Mouse (Mus musculus): Measurements from ENCODE around the gene 1700001P01Rik. TPM values are rescaled to one million over a fixed set of nuclear protein-coding genes. Genes with fewer than 3 reads are reported as not detected.

Gene 1700001P01Rik
- total and polyA plus RNA-seq, 2 experiments from 2014 or later = not detected

DNA sequence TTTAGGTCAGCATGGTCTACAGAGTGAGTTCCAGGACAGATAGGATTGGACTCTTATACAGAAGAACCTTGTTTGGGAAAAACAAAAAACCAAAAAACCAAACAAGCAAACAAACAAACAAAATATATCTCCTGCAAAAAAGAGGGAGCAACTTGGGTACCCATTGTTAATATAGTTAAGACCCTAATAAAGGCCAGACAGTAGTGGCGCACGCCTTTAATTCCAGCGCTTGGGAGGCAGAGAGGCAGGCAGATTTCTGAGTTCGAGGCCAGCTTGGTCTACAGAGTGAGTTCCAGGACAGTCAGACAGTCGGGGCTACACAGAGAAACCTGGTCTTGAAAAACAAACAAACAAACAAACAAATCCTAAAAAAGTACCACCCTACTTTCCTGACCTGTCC lies 14.0 kb upstream of the 1700001P01Rik start:
- Histone ChIP-seq H3K27ac (ENCODE audit: low read depth) (no peak overlapping the region), H3K4me3 (ENCODE audit: low read depth, low read length) (no peak overlapping the region), H3K9me3 (replicated peaks; ENCODE audit: control insufficient read depth, low read length) (no peaks in the 10 kb centered on the region), H3K4me1 (ENCODE audit: control insufficient read depth, insufficient read depth) (no peaks in the 10 kb centered on the region), H3K27me3 (ENCODE audit: control insufficient read depth, insufficient read depth, low read length) (no peaks in the 10 kb centered on the region), H3K4me2 (ENCODE audit: low read depth, low read length) (no peak overlapping the region), H3K9ac (replicated peaks; ENCODE audit: low read depth, low read length) (no peak overlapping the region), H3K36me3 (replicated peaks; ENCODE audit: control insufficient read depth, insufficient read depth, low read length) (no peaks in the 10 kb centered on the region)
- ATAC-seq (ENCODE audit: insufficient read depth, low read depth) (no peak), DNase-seq (ENCODE audit: low spot score) (no peak)
- TF ChIP-seq CTCF (IDR thresholded peaks at IDR 0.05; ENCODE audit: low read depth) = no peak
- no peak for TF ChIP-seq EP300 (IDR thresholded peaks at IDR 0.05; ENCODE audit: low read depth)
- 78% methylated on average over 5 of the region's 5 CpGs for WGBS

DNA sequence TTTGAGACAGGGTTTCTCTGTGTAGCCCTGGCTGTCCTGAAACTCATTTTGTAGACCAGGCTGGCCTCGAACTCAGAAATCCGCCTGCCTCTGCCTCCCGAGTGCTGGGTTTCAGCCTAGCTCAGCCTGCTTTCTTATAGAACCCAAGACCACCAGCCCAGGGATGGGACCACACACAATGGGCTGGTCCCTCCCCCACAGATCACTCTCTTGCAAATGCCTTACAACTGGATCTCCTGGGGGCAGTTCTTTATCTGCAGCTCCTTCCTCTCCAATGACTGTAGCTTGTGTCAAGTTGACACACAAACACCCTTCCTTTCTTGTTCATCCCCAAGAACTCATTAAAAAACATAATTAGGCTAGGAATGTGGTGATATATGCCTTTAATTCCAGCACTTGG lies 12.2 kb upstream of the 1700001P01Rik start:
- Histone ChIP-seq H3K36me3 (replicated peaks; ENCODE audit: control insufficient read depth, insufficient read depth, low read length) (no peaks in the 10 kb centered on the region), H3K4me2 (ENCODE audit: low read depth, low read length) (no peak overlapping the region), H3K4me3 (ENCODE audit: low read depth, low read length) (no peak overlapping the region), H3K4me1 (ENCODE audit: control insufficient read depth, insufficient read depth) (no peaks in the 10 kb centered on the region), H3K9ac (replicated peaks; ENCODE audit: low read depth, low read length) (no peak overlapping the region), H3K27ac (ENCODE audit: low read depth) (no peak overlapping the region), H3K9me3 (replicated peaks; ENCODE audit: control insufficient read depth, low read length) (no peaks in the 10 kb centered on the region), H3K27me3 (ENCODE audit: control insufficient read depth, insufficient read depth, low read length) (no peaks in the 10 kb centered on the region)
- DNase-seq (ENCODE audit: low spot score) (no peak), ATAC-seq (ENCODE audit: insufficient read depth, low read depth) (no peak)
- TF ChIP-seq EP300 (IDR thresholded peaks at IDR 0.05; ENCODE audit: low read depth) (no peak), CTCF (IDR thresholded peaks at IDR 0.05; ENCODE audit: low read depth) (no peak)
- 84% methylated on average over 3 of the region's 3 CpGs for WGBS

DNA sequence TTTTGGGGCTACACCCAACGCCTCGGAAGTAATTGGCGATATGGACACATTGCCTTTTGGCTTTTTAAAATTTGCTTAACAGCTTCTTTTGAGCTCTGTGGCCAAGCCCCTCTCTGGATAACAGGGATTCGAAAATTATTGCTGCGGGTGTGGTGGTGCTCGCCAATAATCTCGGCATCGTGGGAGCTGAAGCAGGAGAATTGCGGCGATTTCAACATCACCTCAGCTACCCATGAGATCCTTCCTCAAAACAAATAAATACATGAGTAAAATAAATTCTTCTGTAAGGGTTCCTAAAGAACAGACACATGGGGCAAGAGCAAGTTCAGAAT lies 6.8 kb upstream of the 1700001P01Rik start:
- Histone ChIP-seq H3K9me3 (replicated peaks; ENCODE audit: control insufficient read depth, low read length) (no peaks in the 10 kb centered on the region), H3K36me3 (replicated peaks; ENCODE audit: control insufficient read depth, insufficient read depth, low read length) (peaks cover 33% of the 10 kb centered on the region), H3K4me2 (ENCODE audit: low read depth, low read length) (peak overlapping the region; percentile 74), H3K27me3 (ENCODE audit: control insufficient read depth, insufficient read depth, low read length) (no peaks in the 10 kb centered on the region), H3K4me3 (ENCODE audit: low read depth, low read length) (peak overlapping the region; percentile 81), H3K4me1 (ENCODE audit: control insufficient read depth, insufficient read depth) (peaks cover 4% of the 10 kb centered on the region; the same call in 1 of the 2 replicates), H3K27ac (ENCODE audit: low read depth) (peak overlapping the region; percentile 92), H3K9ac (replicated peaks; ENCODE audit: low read depth, low read length) (peak overlapping the region; percentile 72)
- ATAC-seq (ENCODE audit: insufficient read depth, low read depth) (no peak), DNase-seq (ENCODE audit: low spot score) (no peak)
- WGBS = 0% methylated on average over 10 of the region's 10 CpGs
- TF ChIP-seq CTCF (IDR thresholded peaks at IDR 0.05; ENCODE audit: low read depth) = no peak
- no peak for TF ChIP-seq EP300 (IDR thresholded peaks at IDR 0.05; ENCODE audit: low read depth)

DNA sequence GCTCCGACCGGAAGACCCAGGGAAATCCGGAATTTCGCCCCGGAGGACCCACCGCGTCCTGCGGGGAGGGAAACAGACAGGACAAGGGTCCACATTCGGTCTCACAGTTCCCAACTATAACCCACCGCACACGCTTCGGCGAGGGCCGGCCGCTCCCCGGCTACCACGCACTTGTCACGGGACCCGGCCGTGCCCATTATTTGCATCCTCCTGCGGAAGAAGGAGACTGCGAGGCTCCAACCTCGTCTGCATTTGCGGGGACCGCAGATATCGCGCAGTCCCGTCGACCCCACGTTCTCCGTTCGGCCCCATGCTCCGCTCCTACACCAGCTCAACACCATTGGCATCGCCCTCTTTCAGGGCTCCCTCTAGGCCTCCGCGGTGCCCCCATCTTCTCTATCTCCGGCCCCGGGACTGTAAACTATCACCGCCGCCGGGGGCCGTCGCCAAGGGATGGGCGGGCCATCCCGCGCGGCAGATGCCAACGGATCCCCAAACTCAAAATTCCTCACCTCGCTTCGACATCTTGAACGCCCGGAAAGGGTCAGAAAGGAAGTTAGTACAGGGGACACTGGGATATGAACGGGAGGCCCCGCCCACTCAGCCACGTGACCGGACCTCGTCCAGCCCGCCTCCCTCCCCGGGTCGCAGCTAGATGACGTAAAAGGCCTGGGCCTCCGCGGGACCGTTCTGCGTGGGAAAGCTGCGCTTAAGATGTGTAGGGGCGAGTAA lies 6.3 kb upstream of the 1700001P01Rik start, which contains the start of gene Rpl23:
Gene Rpl23 (minus strand): TSS at position 606 of the 732 bp plus-strand sequence.
- peak within 1 kb of the TSS; percentile 92 for H3K27ac ChIP-seq (ENCODE audit: low read depth)
- H3K4me3 ChIP-seq (ENCODE audit: low read depth, low read length) = peak within 1 kb of the TSS; percentile 81
- H3K4me2 ChIP-seq (ENCODE audit: low read depth, low read length) = peak within 1 kb of the TSS; percentile 74
- H3K27me3 ChIP-seq (ENCODE audit: control insufficient read depth, insufficient read depth, low read length) = no peaks in the 10 kb centered on the region
- H3K9me3 ChIP-seq (replicated peaks; ENCODE audit: control insufficient read depth, low read length) = no peaks in the 10 kb centered on the region
- under 1% methylated on average over 63 of the region's 67 CpGs for WGBS
- TF ChIP-seq EP300 (IDR thresholded peaks at IDR 0.05; ENCODE audit: low read depth) = peak; percentile 87
- TF ChIP-seq CTCF (IDR thresholded peaks at IDR 0.05; ENCODE audit: low read depth) = no peak
- peak; percentile 96 for ATAC-seq (ENCODE audit: insufficient read depth, low read depth)
- peaks cover 38% of the 10 kb centered on the region for H3K36me3 ChIP-seq (replicated peaks; ENCODE audit: control insufficient read depth, insufficient read depth, low read length)
- H3K9ac ChIP-seq (replicated peaks; ENCODE audit: low read depth, low read length) = peak within 1 kb of the TSS; percentile 88
- peak; percentile 98 for DNase-seq (ENCODE audit: low spot score)
- peaks cover 4% of the 10 kb centered on the region; the same call in 1 of the 2 replicates for H3K4me1 ChIP-seq (ENCODE audit: control insufficient read depth, insufficient read depth)

DNA sequence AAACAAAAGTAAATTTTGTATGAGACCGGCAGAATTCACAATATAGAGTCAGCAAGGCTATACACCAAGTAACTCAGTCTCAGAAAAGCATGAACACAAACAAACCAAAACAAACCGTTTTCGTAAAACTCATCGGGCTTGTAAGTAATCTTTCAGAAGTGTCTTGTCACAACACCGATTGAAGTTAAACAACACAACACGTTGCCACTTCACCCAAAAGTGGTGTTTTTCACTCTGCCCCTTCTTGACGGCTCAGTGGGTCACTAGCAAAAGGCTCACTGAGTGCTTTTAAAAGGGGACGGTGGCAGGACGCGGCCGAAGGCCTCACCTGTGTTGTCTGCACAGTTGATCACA lies 5.7 kb upstream of the 1700001P01Rik start:
- DNase-seq (ENCODE audit: low spot score) (no peak), ATAC-seq (ENCODE audit: insufficient read depth, low read depth) (no peak)
- no peaks in the 10 kb centered on the region for H3K9me3 ChIP-seq (replicated peaks; ENCODE audit: control insufficient read depth, low read length)
- no peaks in the 10 kb centered on the region for H3K27me3 ChIP-seq (ENCODE audit: control insufficient read depth, insufficient read depth, low read length)
- H3K4me2 ChIP-seq (ENCODE audit: low read depth, low read length) = peak overlapping the region; percentile 74
- peak overlapping the region; percentile 88 for H3K9ac ChIP-seq (replicated peaks; ENCODE audit: low read depth, low read length)
- H3K27ac ChIP-seq (ENCODE audit: low read depth) = peak overlapping the region; percentile 92
- peak overlapping the region; percentile 81 for H3K4me3 ChIP-seq (ENCODE audit: low read depth, low read length)
- peaks cover 4% of the 10 kb centered on the region; the same call in 1 of the 2 replicates for H3K4me1 ChIP-seq (ENCODE audit: control insufficient read depth, insufficient read depth)
- H3K36me3 ChIP-seq (replicated peaks; ENCODE audit: control insufficient read depth, insufficient read depth, low read length) = peaks cover 43% of the 10 kb centered on the region
- no peak for TF ChIP-seq CTCF (IDR thresholded peaks at IDR 0.05; ENCODE audit: low read depth)
- no peak for TF ChIP-seq EP300 (IDR thresholded peaks at IDR 0.05; ENCODE audit: low read depth)
- 2% methylated on average over 11 of the region's 11 CpGs for WGBS

All from heart, postnatal 0 days (tissue).